Mouse (Mus musculus): Measurements from ENCODE around the gene Pkd1l2.

Pkd1l2 gene

DNA sequence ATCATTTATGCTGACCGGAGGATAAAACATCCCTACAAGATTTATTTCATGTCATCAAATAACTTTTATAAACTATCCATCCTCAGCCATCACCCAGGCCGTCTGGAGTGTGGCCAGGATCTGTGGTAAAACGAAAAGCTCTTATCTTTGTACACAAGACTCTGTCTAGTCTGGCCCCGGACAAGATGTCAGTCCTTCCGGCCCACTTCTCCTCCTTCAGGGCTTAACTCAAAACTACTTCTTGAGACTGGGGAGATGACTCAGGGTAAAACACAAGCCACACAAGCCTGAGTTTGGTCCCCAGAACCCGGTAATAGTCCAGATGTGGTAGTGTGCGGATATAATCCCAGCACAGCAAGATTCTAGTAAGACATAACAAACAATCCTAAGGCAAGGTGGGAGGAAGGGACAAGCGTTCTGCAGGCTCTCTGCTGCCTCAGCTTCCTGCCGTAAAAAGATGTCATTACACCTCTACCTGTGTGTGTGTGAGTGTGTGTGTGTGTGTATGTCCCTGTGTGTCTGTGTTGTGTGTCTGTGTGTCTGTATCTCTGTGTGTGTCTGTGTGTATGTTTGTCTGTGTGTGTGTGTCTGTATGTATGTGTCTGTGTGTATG is 804 bp upstream of the Pkd1l2 start:
- no peak for DNase-seq

DNA sequence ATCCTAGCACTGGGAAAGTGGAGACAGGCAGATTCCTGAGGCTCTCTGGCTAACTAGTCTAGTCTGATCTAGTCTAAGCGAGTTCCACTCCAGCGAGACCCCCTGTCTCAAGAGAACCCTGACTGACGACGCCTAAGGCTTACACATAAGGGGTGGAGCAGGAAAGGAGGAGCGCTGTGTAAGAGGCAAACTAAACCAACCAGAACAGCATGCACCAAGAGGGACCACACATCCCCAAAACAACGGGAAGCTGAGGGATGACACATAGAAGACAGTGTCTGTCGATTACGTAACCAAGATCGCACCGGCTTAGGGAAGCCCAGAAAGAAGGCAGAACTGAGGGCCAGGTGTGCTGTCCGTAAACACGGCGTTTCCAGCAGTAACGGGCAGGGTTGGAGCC is 2.6 kb downstream of the Pkd1l2 start:
- no peak for DNase-seq

DNA sequence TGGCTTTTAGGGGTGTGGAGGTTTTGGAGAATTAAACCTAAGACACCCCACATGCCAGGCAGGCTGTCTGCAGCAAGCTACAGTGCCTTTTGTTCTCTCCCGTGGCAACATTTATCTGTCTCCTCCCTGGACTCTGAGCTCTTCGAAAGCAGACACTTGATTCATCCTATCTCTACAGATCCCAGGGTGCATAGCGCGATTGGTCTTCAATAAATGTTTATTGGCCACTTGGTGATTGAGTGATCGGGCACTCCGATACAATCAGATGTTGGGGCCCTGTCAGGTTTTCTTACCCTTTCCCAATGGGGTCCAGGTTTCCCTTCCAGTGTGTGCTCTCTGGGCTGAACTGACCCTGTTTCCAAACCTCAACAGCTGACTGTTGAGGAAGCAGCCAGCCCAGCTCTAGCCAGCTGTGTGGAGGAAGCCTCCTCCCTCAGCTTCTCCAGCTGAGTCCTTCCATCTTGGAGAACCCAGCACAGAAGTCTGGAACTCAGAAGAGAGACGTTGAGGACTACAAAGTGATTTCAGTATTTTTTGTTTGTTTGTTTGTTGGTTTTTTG is 3.8 kb downstream of the Pkd1l2 start:
- DNase-seq, result no peak

- DNase-seq, result peak; percentile 61 to 64
These were observed 7.7 kb downstream of the Pkd1l2 start for GRCm38 (mm10) chr8:117074350-117075182.

DNA sequence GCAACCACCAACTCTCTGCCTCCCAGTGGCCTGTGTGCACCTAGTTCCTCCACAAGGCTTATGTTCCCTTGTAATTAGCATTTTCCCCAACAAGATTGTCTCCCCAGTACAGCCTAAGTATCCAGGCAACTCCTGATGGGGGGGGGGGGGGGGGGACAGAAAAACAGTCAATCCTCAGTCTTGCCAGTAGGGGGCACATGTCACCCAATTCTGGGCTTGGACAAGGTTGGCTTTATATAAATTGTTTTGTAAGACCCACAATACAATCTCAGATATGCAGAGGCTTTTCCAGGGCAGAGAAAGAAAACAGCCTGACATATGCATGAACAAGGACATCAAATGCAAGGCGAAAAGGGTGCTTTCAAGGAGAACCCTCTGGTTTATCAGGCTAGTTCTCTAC is 12.5 kb downstream of the Pkd1l2 start:
- DNase-seq, result peak; percentile 54 to 61

DNA sequence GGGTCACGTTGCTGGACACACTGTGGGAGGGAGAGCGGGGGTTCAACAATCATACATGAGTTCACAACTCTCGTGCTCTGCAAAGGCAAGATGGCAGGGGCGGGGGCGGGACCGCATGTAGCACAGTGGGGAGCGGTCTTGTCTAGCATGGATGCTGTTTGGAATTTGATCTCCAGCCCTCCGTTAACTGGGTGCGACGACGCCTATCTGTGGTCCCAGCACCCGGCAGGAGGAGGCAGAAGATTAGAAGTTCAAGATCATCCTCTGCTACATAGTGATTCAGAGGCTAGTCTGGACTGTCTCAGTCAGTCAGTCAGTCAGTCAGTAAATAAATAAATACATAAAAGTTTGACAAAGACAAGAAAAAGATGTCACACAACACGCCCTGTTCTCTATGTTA is 14.0 kb downstream of the Pkd1l2 start:
- DNase-seq, result no peak

GRCm38 (mm10) chr8:117067396-117067795 is 14.9 kb downstream of the Pkd1l2 start:
- no peak for DNase-seq

DNA sequence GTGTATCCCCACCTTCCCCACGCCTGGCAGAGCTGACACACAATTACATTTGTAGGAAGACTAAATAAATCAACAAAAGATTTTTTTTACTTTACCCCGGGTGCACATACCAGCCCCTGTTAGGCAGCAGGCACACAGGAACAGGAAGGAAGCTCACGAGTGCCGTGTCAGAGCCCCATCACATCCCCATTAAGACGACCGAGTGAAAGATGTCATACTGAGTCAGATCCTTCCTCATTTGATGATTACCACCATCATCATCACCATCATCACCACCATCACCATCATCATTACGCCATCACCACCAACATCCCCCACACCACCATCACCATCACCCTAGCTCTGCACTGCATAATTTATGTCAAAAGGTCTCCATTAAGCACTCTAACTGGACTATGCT is 15.3 kb downstream of the Pkd1l2 start:
- DNase-seq, result no peak

GRCm38 (mm10) chr8:117061180-117061880 is 20.9 kb downstream of the Pkd1l2 start:
- DNase-seq, result no peak

DNA sequence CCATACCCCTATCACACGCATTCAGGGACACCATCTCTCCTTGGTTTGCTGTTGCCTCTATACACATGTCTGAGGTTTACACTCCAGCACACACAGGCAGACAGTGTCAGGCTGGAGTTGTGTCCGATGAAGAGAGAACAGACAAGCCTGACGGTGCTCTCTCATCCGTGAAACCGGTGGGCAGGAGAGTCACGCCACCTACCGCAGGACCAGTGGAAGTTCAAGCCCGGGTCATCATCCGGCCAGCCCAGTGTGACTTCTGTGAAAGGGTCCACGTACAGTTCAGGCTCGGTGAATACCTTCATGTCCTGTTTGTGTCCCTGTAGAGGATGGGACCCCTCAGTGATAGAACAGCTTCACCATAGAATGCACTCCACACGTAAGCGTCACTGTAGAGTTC is 21.9 kb downstream of the Pkd1l2 start:
- DNase-seq, result no peak

DNA sequence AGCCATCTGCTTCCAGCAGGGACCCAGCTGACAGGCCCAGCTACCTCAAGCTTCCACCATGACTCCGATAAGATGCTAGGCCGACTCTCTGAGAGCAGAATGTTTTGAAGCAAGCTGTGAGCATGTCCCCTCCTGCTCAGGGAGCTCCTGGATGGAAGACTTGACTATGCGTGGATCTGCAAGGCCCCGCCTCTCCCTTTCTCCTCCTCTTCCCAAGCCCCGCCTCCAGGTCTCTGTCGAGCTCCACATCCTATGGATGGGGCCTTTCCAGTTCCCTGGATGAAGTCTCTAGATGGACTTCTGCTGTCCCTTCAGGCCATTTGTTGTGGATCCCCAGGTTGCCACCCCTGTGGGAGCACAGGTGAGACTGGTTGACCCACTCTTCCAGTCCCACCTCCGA is 23.2 kb downstream of the Pkd1l2 start:
- DNase-seq, result no peak

DNA sequence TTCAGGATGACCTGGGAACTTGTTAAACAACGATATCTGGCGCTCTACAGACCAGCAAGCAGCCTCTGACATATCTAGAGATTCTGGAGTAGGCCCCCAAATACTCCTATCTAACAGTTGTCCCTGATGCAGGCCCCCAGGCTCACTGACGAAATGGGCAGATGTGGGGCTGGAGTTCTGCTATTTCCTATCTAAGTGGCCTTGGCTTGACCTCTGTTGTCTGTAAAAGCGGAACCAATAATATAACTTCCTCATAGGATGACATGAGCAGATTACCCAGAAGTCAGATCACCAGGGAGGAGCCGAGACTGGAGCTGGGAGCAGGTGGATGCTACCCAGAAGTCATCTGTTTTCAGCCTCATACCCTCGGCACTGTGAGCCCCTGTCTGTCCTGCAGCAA is 27.2 kb downstream of the Pkd1l2 start:
- DNase-seq, result peak; percentile 33 to 40

DNA sequence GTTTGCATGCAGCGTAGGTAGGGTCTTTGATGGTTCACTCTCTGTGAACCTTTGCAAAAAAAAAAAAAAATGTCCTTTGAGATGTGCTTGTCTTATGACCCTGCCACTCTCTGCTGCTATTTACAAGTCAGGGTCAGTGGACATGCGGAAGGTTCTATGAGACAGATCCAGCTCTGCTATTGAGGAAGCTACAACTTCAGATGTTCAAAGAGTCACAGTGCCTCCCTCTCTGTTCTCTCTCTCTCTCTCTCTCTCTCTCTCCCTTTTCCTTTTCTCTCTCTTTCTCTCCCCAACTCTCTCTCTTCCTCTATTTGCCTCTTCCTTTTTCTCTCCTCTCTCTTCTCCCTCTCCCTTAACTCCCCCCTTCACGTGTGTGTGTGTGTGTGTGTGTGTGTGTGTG is 28.1 kb downstream of the Pkd1l2 start:
- DNase-seq, result no peak

GRCm38 (mm10) chr8:117053135-117054079 is 28.8 kb downstream of the Pkd1l2 start:
- peak; percentile 74 to 78 for DNase-seq

GRCm38 (mm10) chr8:117051316-117051715 is 30.9 kb downstream of the Pkd1l2 start:
- DNase-seq, result no peak

DNA sequence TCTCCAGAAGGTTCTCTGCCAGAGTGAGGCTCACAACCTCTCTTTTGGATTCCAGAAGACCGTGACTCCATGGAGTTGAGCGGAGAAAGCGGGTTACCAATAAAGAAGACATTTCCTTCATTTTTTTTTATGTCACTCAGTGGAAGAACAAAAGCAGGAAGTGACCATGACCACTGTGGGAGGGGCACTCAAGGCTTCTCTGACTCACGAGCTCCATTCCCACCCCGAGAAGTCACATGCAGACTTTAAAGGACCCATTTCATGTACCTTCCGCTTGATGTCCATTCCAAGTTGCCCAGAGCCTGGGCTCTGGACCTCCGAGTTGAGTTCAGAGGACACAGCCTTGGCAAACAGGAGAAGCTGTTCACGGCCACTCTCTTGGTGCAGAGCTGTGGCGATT is 31.5 kb downstream of the Pkd1l2 start:
- DNase-seq, result no peak

DNA sequence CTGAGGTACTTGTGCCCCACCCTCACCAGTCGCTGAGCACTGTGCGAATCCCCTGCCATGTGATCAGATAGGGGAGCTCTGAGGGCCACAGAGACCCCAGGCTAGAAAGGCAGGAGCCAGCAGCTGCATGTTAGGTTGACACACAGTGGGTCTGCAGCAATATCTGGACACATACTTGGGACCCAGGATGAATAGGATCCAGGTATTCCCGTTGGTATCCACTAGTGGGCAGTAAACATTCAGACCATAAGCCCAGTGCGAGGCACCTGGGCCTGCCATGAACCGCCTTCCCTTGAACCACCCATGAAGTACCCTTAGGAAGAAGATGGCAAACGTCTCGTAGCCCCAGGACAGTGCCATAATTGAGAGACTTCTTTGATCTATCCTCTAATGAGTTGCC is 32.8 kb downstream of the Pkd1l2 start:
- no peak for DNase-seq

- DNase-seq, result no peak
These were observed 38.7 kb downstream of the Pkd1l2 start for GRCm38 (mm10) chr8:117043584-117043983.

- DNase-seq, result no peak
These were observed 42.4 kb downstream of the Pkd1l2 start for GRCm38 (mm10) chr8:117039843-117040242.

DNA sequence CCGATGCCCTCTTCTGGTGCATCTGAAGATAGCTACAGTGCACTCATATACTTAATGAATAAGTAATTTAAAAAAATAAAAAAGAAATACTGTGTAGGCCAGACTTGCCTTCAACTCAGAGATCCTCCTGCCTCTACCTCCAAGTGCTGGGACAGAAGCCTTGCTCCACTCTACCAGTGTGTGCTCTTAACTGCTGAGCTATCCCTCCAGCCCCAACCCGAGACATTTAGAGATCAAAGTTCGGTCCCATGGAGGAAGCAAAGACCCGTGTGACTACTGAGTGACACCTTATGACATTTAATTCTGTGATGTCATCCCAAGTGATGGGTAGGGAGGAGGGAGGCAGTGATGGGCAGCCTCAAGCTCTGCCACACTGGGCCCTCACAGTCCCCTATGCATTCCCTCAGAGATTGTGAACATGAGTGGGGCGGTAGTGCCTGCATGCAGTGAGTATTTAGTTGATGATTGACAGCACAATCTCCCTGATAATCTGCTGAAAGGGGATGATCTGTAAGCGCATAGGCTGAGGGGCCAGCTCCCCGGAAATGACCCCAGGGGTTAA is 44.8 kb downstream of the Pkd1l2 start:
- DNase-seq, result no peak

- DNase-seq, result no peak
These were observed 48.9 kb downstream of the Pkd1l2 start for GRCm38 (mm10) chr8:117033393-117033792.

DNA sequence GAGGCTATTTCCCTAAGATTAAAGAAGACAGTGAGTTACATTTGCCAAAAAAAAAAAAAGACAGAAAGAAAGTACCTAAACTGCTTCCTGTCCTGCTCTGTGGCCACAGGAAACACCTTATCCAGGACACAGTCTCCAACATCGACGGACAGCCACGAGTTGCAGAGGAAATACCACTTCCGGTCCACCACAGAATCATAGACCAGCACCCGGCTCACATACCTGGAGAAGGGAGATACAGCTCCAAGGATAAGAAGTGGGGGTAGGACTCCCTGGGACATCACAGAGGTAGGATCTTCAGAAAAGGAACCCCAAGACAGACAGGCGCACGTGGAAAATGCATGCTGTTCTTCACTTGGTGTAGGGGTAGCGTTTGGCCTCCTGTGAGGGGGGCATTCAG is 49.6 kb downstream of the Pkd1l2 start:
- DNase-seq, result no peak

Data from B cell, adult 2 months (primary cell).